Mouse (Mus musculus): ENCODE data around the gene Epb41l3. TPM values are rescaled to one million over a fixed set of nuclear protein-coding genes. Genes with fewer than 3 reads are reported as not detected.

The Epb41l3 gene
- polyA plus RNA-seq, 1 experiment from 2014 or later, result 52.1 TPM

- Histone ChIP-seq H3K4me3 (ENCODE audit: low read length) (no peak overlapping the region), H3K27ac (ENCODE audit: low read length) (no peak overlapping the region), H3K27me3 (ENCODE audit: control insufficient read depth, insufficient read depth, low read depth, low read length) (no peaks in the 10 kb centered on the region), H3K4me2 (ENCODE audit: low read depth, low read length) (no peak overlapping the region), H3K36me3 (ENCODE audit: control insufficient read depth, insufficient read depth, low read length) (no peaks in the 10 kb centered on the region), H3K4me1 (replicated peaks; ENCODE audit: control insufficient read depth, insufficient read depth, low read length) (no peaks in the 10 kb centered on the region), H3K9me3 (ENCODE audit: control insufficient read depth, low read length) (no peaks in the 10 kb centered on the region), H3K9ac (ENCODE audit: low read length) (no peak overlapping the region)
- 38% methylated on average over 11 of the region's 11 CpGs for WGBS
- ATAC-seq (ENCODE audit: low read depth), result no peak
These were observed 7.3 kb upstream of the Epb41l3 start for GRCm38 (mm10) chr17:69067937-69068739.

- Histone ChIP-seq H3K4me2 (ENCODE audit: low read depth, low read length) (no peak overlapping the region), H3K27me3 (ENCODE audit: control insufficient read depth, insufficient read depth, low read depth, low read length) (peaks cover 33% of the 10 kb centered on the region), H3K9ac (ENCODE audit: low read length) (no peak overlapping the region), H3K36me3 (ENCODE audit: control insufficient read depth, insufficient read depth, low read length) (no peaks in the 10 kb centered on the region), H3K4me1 (replicated peaks; ENCODE audit: control insufficient read depth, insufficient read depth, low read length) (peaks cover 4% of the 10 kb centered on the region; the same call in 1 of the 2 replicates), H3K27ac (ENCODE audit: low read length) (no peak overlapping the region), H3K9me3 (ENCODE audit: control insufficient read depth, low read length) (peaks cover 3% of the 10 kb centered on the region; the same call in 1 of the 2 replicates), H3K4me3 (ENCODE audit: low read length) (no peak overlapping the region)
- 78% methylated on average over 4 of the region's 4 CpGs for WGBS
- ATAC-seq (ENCODE audit: low read depth), result no peak
These were observed 1.4 kb upstream of the Epb41l3 start for GRCm38 (mm10) chr17:69074095-69074494.

- WGBS, result under 1% methylated on average over 24 of the region's 28 CpGs
- H3K4me1 ChIP-seq (replicated peaks; ENCODE audit: control insufficient read depth, insufficient read depth, low read length), result peaks cover 4% of the 10 kb centered on the region; the same call in 1 of the 2 replicates
- peak overlapping the region; percentile 54 for H3K4me3 ChIP-seq (ENCODE audit: low read length)
- H3K36me3 ChIP-seq (ENCODE audit: control insufficient read depth, insufficient read depth, low read length), result no peaks in the 10 kb centered on the region
- no peak overlapping the region for H3K27ac ChIP-seq (ENCODE audit: low read length)
- H3K9ac ChIP-seq (ENCODE audit: low read length), result peak overlapping the region; percentile 43; the same call in 1 of the 2 replicates
- peaks cover 3% of the 10 kb centered on the region; the same call in 1 of the 2 replicates for H3K9me3 ChIP-seq (ENCODE audit: control insufficient read depth, low read length)
- peaks cover 33% of the 10 kb centered on the region for H3K27me3 ChIP-seq (ENCODE audit: control insufficient read depth, insufficient read depth, low read depth, low read length)
- peak overlapping the region; percentile 93 for H3K4me2 ChIP-seq (ENCODE audit: low read depth, low read length)
- peak; percentile 80 for ATAC-seq (ENCODE audit: low read depth)
These were observed 749 bp downstream of the Epb41l3 start for GRCm38 (mm10) chr17:69076238-69076625.

- H3K4me1 ChIP-seq (replicated peaks; ENCODE audit: control insufficient read depth, insufficient read depth, low read length), result peaks cover 4% of the 10 kb centered on the region; the same call in 1 of the 2 replicates
- peaks cover 33% of the 10 kb centered on the region for H3K27me3 ChIP-seq (ENCODE audit: control insufficient read depth, insufficient read depth, low read depth, low read length)
- no peak overlapping the region for H3K9ac ChIP-seq (ENCODE audit: low read length)
- H3K36me3 ChIP-seq (ENCODE audit: control insufficient read depth, insufficient read depth, low read length), result no peaks in the 10 kb centered on the region
- H3K4me3 ChIP-seq (ENCODE audit: low read length), result peak overlapping the region; percentile 54
- ATAC-seq (ENCODE audit: low read depth), result 0 out of 2 replicates have a peak, but pooled peaks have one; percentile 8
- H3K4me2 ChIP-seq (ENCODE audit: low read depth, low read length), result peak overlapping the region; percentile 93
- H3K27ac ChIP-seq (ENCODE audit: low read length), result no peak overlapping the region
- WGBS, result 4% methylated on average over 24 of the region's 25 CpGs
- peaks cover 3% of the 10 kb centered on the region; the same call in 1 of the 2 replicates for H3K9me3 ChIP-seq (ENCODE audit: control insufficient read depth, low read length)
These were observed 1.5 kb downstream of the Epb41l3 start for GRCm38 (mm10) chr17:69076747-69077543.

- Histone ChIP-seq H3K4me2 (ENCODE audit: low read depth, low read length) (peak overlapping the region; percentile 93), H3K4me3 (ENCODE audit: low read length) (peak overlapping the region; percentile 54), H3K27ac (ENCODE audit: low read length) (no peak overlapping the region), H3K4me1 (replicated peaks; ENCODE audit: control insufficient read depth, insufficient read depth, low read length) (peaks cover 4% of the 10 kb centered on the region; the same call in 1 of the 2 replicates), H3K9ac (ENCODE audit: low read length) (no peak overlapping the region), H3K9me3 (ENCODE audit: control insufficient read depth, low read length) (peaks cover 3% of the 10 kb centered on the region; the same call in 1 of the 2 replicates), H3K36me3 (ENCODE audit: control insufficient read depth, insufficient read depth, low read length) (no peaks in the 10 kb centered on the region), H3K27me3 (ENCODE audit: control insufficient read depth, insufficient read depth, low read depth, low read length) (peaks cover 33% of the 10 kb centered on the region)
- 17% methylated on average over 11 of the region's 11 CpGs for WGBS
- no peak for ATAC-seq (ENCODE audit: low read depth)
These were observed 2.0 kb downstream of the Epb41l3 start for GRCm38 (mm10) chr17:69077544-69077920.

- H3K4me3 ChIP-seq (ENCODE audit: low read length), result no peak overlapping the region
- no peaks in the 10 kb centered on the region for H3K36me3 ChIP-seq (ENCODE audit: control insufficient read depth, insufficient read depth, low read length)
- peaks cover 12% of the 10 kb centered on the region for H3K27me3 ChIP-seq (ENCODE audit: control insufficient read depth, insufficient read depth, low read depth, low read length)
- no peak overlapping the region for H3K9ac ChIP-seq (ENCODE audit: low read length)
- no peak overlapping the region for H3K4me2 ChIP-seq (ENCODE audit: low read depth, low read length)
- H3K4me1 ChIP-seq (replicated peaks; ENCODE audit: control insufficient read depth, insufficient read depth, low read length), result no peaks in the 10 kb centered on the region
- peaks cover 3% of the 10 kb centered on the region; the same call in 1 of the 2 replicates for H3K9me3 ChIP-seq (ENCODE audit: control insufficient read depth, low read length)
- no peak for ATAC-seq (ENCODE audit: low read depth)
- no peak overlapping the region for H3K27ac ChIP-seq (ENCODE audit: low read length)
- 78% methylated on average over 7 of the region's 7 CpGs for WGBS
These were observed 6.8 kb downstream of the Epb41l3 start for GRCm38 (mm10) chr17:69082316-69082715.

- 65% methylated on average over 3 of the region's 3 CpGs for WGBS
These were observed 16.1 kb downstream of the Epb41l3 start for GRCm38 (mm10) chr17:69091618-69092017.

GRCm38 (mm10) chr17:69097068-69097467 is 21.6 kb downstream of the Epb41l3 start:
- Histone ChIP-seq H3K9ac (ENCODE audit: low read length) (no peak overlapping the region), H3K4me3 (ENCODE audit: low read length) (no peak overlapping the region), H3K27ac (ENCODE audit: low read length) (no peak overlapping the region), H3K4me1 (replicated peaks; ENCODE audit: control insufficient read depth, insufficient read depth, low read length) (no peaks in the 10 kb centered on the region; the same call in 1 of the 2 replicates), H3K9me3 (ENCODE audit: control insufficient read depth, low read length) (no peaks in the 10 kb centered on the region), H3K4me2 (ENCODE audit: low read depth, low read length) (no peak overlapping the region), H3K27me3 (ENCODE audit: control insufficient read depth, insufficient read depth, low read depth, low read length) (no peaks in the 10 kb centered on the region), H3K36me3 (ENCODE audit: control insufficient read depth, insufficient read depth, low read length) (no peaks in the 10 kb centered on the region)
- 81% methylated on average over 4 of the region's 4 CpGs for WGBS
- no peak for ATAC-seq (ENCODE audit: low read depth)

More at GRCm38 (mm10) chr17:69091618-69092017, 16.1 kb downstream of the Epb41l3 start:
- Histone ChIP-seq H3K9me3 (ENCODE audit: control insufficient read depth, low read length) (no peaks in the 10 kb centered on the region), H3K4me3 (ENCODE audit: low read length) (no peak overlapping the region), H3K4me1 (replicated peaks; ENCODE audit: control insufficient read depth, insufficient read depth, low read length) (no peaks in the 10 kb centered on the region; the same call in 1 of the 2 replicates), H3K27me3 (ENCODE audit: control insufficient read depth, insufficient read depth, low read depth, low read length) (no peaks in the 10 kb centered on the region), H3K4me2 (ENCODE audit: low read depth, low read length) (no peak overlapping the region), H3K36me3 (ENCODE audit: control insufficient read depth, insufficient read depth, low read length) (no peaks in the 10 kb centered on the region), H3K9ac (ENCODE audit: low read length) (no peak overlapping the region), H3K27ac (ENCODE audit: low read length) (no peak overlapping the region)
- peak; percentile 57; the same call in 1 of the 2 replicates for ATAC-seq (ENCODE audit: low read depth)

GRCm38 (mm10) chr17:69097955-69098354 is 22.5 kb downstream of the Epb41l3 start:
- WGBS, result 52% methylated on average over 7 of the region's 7 CpGs
- H3K9ac ChIP-seq (ENCODE audit: low read length), result no peak overlapping the region
- no peaks in the 10 kb centered on the region for H3K9me3 ChIP-seq (ENCODE audit: control insufficient read depth, low read length)

More at GRCm38 (mm10) chr17:69097955-69098354, 22.5 kb downstream of the Epb41l3 start:
- Histone ChIP-seq H3K4me1 (replicated peaks; ENCODE audit: control insufficient read depth, insufficient read depth, low read length) (no peaks in the 10 kb centered on the region), H3K27ac (ENCODE audit: low read length) (no peak overlapping the region), H3K36me3 (ENCODE audit: control insufficient read depth, insufficient read depth, low read length) (no peaks in the 10 kb centered on the region), H3K4me2 (ENCODE audit: low read depth, low read length) (no peak overlapping the region), H3K4me3 (ENCODE audit: low read length) (no peak overlapping the region), H3K27me3 (ENCODE audit: control insufficient read depth, insufficient read depth, low read depth, low read length) (no peaks in the 10 kb centered on the region)
- ATAC-seq (ENCODE audit: low read depth), result no peak
